Mouse (Mus musculus): ENCODE data around the gene 2610507B11Rik.

2610507B11Rik gene

DNA sequence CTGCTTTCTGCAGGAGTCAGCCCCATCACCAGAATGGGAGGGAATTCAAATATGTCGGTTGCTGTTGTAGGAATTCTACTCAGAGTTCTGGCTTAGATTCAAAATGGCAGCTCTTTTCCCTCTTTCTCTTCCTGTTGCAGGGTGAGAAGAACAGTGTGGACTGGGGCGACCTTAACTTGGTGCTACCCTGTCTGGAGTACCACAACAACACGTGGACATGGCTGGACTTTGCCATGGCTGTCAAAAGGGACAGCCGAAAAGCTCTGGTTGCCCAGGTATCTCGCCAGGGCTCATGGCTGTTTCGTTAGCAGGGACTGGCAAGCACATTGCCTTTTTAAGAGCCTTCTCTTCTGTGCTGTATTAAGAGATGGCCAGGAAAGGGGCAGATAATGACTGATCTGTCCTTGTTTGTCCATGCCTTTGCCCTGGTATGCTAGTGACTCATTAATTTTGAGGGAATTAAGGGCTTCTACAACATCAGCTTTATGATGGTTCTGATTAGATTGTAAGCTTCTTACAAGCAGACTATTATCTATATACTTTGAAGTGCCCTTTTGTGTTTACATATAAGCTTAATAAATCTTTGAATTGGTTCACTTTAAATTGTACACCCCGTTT, 27.7 kb downstream of the 2610507B11Rik start:
- DNase-seq (ENCODE audit: low spot score in 2 of 2): no peak

DNA sequence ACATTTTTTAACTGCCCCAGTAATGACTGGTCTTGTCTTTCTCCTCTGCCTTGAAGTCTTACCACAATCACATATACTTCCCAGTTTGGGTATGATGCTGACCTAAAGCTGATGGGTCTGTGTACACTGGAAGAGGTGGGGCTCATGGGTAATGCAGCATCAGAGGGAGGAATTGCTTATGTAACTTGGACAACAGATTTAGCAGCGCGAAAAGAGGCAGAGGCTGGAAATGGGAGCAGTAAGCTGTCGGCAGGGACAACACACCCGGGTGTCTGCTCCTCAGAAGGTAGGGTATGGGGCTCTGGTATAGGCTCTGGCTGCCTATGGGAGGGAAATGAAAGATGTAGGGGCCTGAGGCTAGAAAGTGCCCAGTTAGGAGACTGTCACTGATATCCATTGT, 29.1 kb downstream of the 2610507B11Rik start, which contains the start of gene BC030499:
Gene BC030499, plus strand, starts transcription at position 188 of the 400 bp plus-strand sequence.
- peak; percentile 48 to 59 for DNase-seq (ENCODE audit: low spot score in 2 of 2)

DNA sequence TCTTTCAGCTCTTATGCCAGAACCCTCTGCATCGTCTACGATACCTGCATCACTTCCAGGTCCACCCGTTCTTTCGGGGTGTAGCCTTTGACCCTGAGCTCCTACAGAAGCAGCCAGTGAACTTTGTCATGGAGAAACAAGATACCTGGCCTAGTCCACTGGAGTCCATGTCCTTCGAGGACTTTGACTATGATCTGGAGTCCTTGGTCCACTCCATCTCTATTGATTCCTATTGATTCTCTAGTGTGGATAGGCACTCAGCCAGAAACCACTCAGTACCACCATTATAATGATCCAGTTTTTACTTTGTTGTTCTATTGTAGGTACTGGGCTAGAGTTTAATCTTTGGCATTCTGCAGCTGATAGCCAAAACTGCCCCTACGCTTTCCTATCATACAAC, 33.0 kb downstream of the 2610507B11Rik start:
- no peak for DNase-seq (ENCODE audit: low spot score in 2 of 2)

DNA sequence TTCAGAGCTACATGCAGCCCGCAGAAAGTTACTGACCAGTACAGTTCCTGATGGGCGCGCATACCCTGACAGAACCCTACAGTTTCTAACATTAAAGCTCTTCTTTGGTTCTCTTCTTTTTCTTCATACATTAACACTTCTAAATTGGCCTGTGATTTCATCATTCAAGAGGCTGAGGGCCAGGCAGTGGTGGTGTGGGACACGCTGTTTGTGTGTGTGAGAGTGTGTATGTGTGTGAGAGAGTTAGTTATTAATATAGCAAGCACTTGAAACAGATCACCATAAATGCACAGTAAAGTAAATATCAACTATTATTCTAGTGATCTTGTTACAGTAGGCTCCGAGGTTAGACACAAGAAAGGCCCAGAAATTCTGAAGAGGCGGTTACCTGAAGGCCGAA, 39.4 kb downstream of the 2610507B11Rik start:
- DNase-seq (ENCODE audit: low spot score in 2 of 2): no peak

DNA sequence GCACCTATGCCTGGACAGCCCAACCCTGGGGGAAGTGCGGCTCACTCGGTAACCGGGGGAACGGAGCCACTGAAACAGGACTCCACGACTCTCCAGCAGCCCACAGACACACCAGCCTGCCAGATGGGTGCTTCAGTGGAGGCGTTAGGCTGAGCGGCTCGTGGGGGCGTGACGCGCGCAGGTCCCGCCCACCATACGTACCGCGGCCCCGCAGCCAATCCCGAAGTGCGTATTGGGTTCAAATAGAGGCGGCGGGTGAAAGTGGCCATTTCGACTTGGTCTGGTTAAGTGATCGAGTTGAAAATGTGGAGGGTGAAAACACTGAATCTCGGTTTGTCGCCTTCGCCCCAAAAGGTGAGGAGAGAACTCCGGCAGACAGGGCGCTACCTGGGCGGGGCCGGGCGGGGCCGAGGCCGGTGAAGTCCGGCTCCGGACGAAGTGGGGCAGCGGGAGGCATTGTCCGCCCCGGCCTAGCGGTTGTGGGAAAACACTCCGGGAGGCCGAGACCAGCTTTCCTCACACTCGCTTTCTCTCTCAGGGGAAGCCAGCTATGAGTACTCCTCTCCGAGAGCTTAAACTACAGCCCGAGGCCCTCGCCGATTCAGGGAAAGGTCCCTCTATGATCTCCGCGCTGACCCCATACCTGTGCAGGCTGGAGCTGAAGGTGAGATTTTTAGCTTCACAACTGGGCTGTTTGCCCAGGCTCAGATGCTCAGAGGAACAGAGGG, 40.0 kb downstream of the 2610507B11Rik start, which contains the start of gene Spag5:
Gene Spag5, plus strand, starts transcription at position 173 of the 728 bp plus-strand sequence.
- DNase-seq (ENCODE audit: low spot score in 2 of 2): peak; percentile 75 to 90

DNA sequence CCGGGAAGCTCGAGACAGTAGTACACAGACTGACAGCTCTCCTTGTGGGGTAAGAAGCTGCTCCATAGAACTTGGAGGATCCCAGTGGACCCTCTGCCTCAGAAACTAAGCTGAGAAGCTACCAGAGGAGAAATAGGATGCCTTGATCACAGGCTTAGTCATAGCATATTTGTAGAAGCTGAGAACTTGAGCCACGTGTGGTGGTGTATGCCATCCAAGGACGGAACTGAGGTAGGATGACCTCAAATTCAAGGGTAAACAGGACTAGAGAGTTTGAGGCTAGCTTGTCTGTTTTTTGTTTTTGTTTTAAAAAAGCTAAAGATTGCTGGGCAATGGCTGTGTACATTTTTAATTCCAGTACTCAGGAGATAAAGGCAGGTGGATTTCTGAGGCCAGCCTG, 43.7 kb downstream of the 2610507B11Rik start:
- DNase-seq (ENCODE audit: low spot score in 2 of 2): no peak

DNA sequence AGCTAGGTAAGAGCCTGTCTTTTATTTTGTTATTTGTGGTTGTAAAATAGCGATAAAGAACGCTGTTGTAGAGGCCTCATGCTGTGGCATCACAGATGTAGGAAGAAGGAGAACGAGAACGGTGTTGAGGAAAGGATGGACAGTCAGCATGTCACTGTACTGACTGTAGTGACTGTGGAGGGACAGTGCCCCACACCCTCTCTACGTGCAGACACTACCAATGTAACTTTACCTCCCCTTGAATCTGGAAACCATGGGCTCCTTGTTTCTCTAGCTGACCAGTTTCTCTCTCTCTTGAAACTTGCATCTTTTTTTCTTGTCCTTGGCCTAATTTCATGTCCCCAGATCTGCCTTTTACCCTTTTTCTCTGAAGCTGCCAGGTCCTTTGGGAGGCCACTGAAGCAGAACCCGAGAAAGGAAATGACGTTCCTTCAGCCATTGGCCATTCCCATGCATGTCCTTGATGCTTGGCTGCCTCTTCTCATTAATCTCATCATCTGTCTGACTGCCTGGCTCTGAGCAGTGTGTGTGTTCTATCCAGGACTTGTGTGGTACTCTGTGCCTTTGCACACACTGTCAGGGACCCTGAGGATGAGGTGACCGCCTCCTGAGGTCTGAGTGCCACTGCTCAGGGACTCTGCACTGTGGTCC, 49.4 kb downstream of the 2610507B11Rik start:
- no peak for DNase-seq (ENCODE audit: low spot score in 2 of 2)

DNA sequence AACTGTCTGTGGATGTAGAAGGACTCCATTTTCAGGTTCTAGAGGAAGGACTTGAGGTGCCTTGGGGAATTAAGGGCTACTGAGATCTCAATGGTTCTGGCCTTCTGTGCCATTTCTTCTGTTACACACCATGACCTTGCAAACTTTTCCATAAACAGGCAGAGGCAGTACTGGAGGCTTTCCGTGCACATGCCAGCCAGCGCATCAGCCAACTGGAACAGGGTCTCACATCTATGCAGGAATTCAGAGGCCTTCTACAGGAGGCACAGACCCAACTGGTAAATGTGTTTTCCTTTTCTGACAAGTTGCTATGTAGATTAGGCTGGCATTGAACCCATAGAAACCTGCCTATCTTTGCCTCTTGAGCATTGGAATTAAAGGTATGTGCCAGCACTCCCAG, 52.1 kb downstream of the 2610507B11Rik start:
- DNase-seq (ENCODE audit: low spot score in 2 of 2): no peak

DNA sequence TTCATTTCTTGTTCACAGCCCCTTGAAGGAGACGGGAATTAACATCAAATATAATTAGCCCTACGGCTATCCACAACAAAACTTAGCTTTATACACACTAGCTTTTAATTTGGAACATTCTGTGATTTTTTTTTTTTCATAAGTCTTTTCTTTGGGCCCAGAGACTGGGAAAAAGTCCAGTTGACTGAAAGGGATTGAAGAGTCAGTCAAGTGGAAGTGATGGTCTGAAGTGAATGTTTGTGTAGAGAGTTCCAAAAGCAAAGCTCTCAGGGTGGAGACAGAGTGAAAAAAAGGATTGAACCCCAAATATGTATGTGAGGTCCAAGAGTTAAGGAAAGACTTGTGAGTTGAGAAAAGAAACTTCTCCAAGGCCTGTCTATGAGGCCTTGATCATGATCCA, 56.9 kb downstream of the 2610507B11Rik start:
- no peak for DNase-seq (ENCODE audit: low spot score in 2 of 2)

DNA sequence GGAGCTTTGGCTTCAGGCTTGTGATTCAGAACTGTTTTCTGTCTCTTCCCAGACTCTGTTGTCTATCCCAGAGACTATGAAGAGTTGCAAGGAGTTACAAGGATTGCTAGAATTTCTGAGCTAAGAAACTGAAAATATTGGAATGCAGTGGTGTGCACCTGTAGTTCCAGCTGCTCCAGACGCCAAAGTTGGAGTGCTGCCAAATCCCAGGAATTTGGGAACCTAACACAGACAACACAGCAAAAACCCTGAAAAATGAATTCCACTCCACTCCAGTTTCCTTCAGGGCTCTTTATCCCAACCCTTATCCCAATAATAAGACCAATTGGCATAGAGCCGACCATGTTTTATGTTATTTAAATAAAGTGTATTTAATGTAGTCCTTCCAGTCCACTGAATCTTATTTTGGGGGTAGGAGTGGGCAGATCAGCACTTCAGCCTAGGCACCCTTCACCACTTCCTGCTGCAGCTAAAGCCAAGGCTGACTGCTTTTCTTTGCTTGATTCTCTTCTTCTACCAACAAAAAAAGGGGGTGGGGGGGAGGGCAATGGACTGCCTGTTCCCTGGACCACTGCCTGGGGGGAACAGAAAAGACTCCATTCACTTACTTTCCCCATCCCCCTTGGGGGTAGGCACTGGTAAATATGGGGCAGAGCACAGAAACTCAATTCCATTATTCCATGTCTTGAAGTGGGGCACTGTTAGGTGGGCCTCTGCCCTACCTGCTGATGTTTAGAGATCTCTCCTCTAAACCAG, 60.7 kb downstream of the 2610507B11Rik start:
- peak in 1 of 2 experiments; percentile 44 for DNase-seq (ENCODE audit: low spot score in 2 of 2)

DNA sequence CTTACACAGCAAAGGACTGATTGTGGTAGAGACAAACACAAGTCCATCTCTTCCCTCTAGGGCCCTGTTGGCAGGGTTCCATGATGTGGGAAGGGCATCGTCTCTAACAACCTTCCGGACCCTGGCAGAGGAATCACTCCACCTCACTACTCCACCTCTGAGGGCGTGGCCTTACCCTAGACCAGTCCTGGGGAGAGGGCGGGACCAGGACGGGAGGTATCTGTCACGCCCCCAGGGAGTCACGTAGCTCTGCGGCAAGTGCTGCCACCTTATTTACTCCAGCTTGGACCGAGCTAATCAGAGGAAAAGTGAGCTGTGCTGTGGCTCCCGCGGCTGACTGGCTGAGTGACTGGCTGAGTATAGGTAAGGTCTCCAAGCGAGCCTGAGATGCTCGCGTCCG, 61.3 kb downstream of the 2610507B11Rik start, which contains the start of gene Aldoc:
Gene Aldoc, plus strand, starts transcription at position 109 of the 400 bp plus-strand sequence.
- peak; percentile 73 to 84 for DNase-seq (ENCODE audit: low spot score in 2 of 2)

DNA sequence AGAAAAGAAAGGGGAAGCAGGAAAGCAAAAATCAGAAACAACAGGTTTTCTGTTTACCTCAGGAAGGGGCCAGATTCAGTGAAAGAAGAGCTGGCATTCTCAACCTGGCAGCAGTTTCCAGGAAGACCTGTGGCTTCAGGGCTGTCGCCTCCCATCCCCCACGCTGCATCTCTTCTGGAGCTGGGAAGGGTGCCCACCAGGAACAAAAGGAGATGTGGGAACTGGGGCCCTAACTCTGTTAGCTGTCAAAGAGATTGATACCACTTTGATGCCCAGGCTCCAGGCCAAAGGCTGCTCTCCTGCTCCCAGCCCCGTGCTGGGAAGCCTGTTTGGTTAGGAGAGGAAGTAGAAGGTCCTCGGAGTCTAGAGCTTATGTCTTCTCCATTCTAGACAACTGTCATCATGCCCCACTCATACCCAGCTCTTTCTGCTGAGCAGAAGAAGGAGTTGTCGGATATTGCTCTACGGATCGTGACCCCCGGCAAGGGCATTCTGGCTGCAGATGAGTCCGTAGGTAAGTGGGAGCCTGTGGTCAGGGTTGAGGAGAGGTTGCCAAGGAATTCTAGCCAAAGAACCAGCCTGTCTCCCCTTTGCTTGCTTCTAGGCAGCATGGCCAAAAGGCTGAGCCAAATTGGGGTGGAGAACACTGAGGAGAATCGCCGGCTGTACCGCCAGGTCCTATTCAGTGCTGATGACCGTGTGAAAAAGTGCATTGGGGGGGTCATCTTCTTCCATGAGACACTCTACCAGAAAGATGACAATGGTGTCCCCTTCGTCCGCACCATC, 62.6 kb downstream of the 2610507B11Rik start:
- DNase-seq (ENCODE audit: low spot score in 2 of 2): no peak

DNA sequence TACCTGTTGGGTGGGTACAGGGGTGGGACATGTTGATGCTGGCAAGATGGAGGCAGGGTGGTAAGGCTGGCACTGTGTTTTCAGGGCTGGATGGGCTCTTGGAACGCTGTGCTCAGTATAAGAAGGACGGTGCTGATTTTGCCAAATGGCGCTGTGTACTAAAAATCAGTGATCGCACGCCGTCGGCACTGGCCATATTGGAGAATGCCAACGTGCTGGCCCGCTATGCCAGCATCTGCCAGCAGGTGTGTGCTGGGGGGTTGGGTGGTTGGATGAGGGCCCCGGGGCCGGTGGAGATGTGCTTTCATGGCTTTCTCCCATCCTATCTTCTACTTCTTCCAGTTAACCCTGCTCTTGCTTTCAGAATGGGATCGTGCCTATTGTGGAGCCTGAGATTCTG, 63.4 kb downstream of the 2610507B11Rik start:
- DNase-seq (ENCODE audit: low spot score in 2 of 2): no peak

DNA sequence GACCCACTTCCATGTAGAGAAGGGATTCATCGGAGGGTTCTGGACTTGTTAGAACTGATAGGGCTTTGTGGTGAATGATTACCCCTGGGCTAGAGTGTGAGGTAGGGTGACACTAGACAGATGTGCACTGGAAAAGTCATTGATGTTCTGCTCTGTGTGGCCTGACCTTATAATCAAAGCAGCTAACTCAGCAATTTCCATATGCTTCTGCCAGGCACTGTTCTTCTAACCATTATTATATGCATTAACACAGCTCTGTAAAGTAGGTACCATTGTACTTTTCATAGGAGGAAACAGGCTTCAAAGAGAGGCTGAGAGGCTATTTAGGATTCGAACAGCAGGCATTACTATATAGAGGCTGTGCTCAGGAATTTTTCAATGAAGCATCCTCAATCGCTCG, 65.7 kb downstream of the 2610507B11Rik start:
- no peak for DNase-seq (ENCODE audit: low spot score in 2 of 2)

DNA sequence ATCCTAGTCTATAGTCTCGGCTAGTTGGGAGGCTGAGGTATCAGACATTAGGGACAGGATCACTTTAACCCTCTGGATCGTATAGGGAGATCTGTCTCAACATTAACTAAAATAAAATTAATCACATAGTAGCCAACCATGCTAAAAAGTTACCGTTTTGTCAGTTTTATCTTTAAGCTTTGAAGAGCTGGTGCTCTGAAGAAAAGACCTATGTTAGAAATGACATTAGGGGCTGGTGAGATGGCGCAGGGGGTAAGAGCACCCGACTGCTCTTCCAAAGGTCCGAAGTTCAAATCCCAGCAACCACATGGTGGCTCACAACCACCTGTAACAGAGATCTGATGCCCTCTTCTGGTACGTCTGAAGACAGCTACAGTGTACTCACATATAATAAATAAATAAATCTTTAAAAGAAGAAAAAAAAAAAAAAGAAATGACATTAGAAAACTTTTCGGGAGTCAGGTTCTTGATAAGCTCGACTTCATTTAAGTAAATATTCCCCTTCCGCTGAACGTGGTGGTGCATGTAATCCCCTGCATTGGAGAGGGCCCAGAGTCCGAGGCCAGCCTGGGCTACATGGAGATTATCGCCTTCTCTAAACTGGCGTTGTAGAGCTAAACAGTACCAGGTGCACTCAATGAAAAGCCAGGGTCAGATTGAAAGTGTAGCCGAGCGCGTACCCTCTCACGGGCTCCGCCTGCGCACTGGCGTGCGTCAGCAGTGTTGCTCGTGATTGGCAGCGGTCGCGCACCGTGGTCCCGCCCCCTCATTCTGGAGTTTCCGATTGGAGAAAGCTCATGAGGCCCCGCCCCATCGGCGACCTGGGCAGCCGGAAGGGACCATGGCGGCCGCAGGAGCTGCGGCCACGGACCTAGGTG, 66.3 kb downstream of the 2610507B11Rik start, which contains the start of gene Pigs:
Gene Pigs, plus strand, starts transcription at position 782 of the 878 bp plus-strand sequence.
- DNase-seq (ENCODE audit: low spot score in 2 of 2): peak; percentile 78 to 95

DNA sequence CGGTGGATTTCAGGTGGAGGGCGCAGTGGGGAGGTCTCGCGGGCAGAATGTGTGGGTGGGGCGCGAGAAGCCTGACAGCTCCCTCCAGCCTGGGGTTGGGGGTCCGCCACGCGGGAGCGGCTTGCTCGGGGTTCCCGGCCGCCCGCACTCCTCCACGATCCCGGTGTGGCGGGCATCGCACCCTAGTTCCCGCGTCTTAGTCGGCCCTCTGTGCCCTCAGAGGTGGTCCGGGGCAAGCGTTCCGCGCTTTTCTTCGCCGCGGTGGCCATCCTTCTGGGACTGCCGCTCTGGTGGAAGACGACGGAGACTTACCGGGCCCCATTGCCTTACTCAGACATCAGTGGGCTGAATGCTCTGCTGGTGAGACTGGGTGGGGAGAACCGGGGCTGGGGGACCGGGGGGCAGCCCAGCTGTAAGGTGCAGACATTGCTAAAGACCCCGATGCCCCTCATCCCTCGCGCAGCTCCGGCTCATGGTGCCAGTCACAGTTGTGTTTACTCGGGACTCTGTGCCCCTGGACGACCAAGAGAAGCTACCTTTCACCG, 67.0 kb downstream of the 2610507B11Rik start:
- no peak for DNase-seq (ENCODE audit: low spot score in 2 of 2)

DNA sequence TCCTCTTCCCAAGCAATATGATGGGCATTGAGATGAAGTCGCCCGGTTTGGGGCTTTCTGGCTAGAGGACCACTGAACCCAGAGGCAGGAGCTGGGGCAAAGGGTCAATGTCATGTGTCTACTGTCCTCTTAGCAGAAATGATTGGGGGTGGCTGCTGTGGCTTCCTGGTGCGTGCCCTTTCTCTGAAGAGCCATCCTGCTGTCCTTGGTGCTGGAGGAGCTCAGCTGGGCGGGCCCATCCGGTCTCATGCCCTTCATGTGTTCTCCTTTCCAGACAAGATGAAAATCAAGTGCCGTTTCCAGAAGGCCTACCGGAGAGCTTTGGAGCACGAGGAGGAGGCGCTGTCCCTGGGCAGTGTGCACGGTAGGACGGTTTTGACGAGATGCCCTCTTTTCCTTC, 71.1 kb downstream of the 2610507B11Rik start:
- DNase-seq (ENCODE audit: low spot score in 2 of 2): no peak

DNA sequence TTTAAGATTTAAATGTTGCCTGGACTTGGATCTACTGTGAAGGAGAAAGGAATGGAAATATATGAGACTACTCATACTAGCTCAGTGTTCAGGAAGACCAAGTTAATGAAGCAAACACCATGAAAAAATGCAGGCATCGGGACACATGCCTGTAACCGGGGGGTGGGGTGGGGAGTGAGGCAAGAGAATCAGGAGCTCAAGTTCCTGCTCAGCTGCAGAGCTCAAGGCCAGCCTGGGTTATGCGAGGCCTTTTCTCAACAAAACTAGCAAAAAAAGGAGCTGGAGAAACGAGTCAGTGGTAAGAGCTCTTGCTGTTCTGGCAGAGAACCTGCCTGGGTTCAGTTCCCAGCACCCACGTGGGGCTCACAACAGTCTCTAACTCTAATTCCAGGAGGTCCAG, 72.4 kb downstream of the 2610507B11Rik start:
- no peak for DNase-seq (ENCODE audit: low spot score in 2 of 2)

DNA sequence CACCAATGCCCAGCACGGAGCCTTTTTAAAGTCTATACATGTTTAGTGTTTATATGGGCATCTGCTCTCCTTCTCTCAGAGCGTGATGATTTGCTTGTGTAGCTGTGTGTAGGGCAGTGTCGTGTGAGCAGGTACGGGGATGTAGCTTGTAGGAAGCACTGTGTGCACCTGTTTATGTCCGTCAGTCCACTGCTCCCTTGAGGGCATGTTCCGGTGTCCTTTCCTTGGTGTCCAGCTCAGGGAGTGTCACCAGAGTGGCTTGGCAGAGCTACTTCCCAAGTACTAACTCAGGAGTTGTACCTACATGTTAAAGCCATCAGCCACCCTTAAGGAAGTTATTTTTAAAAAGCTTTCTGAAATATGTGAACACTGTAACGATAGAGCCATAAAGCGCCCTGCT, 75.5 kb downstream of the 2610507B11Rik start:
- no peak for DNase-seq (ENCODE audit: low spot score in 2 of 2)
